Mouse (Mus musculus): ENCODE measurements around the gene Pdia6. TPM values are rescaled to one million over a fixed set of nuclear protein-coding genes. Genes with fewer than 3 reads are reported as not detected.

Gene Pdia6
- polyA plus RNA-seq, 1 experiment from 2014 or later = 534 TPM

DNA sequence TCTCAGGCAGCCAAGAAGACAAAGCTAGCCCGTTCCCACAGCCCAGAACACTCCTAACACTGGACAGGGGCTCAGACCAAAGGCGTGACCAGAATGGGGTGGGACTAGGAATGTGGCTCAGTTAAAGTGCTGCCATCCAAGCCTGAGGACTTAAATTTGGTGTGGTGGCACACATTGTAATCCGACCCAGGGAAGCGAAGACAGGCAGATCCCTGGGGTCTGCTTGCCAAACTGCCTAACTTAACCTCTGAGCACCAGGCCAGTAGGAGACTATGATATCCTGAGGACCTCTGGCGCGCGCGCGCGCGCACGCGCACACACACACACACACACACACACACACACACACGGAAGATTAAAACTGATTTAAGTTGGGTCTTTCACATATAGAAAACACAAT, 34.8 kb upstream of the Pdia6 start:
- ATAC-seq (ENCODE audit: low FRiP score, low TSS enrichment) = no peak
- Histone ChIP-seq H3K36me3 (ENCODE audit: control insufficient read depth, insufficient read depth, low read length) (no peaks in the 10 kb centered on the region), H3K4me3 (ENCODE audit: low read length) (no peak overlapping the region), H3K9ac (ENCODE audit: low read depth, low read length) (no peak overlapping the region), H3K4me2 (replicated peaks; ENCODE audit: low read depth, low read length) (no peak overlapping the region), H3K9me3 (ENCODE audit: control insufficient read depth, low read length) (no peaks in the 10 kb centered on the region), H3K4me1 (ENCODE audit: control insufficient read depth, insufficient read depth, low read length) (no peaks in the 10 kb centered on the region), H3K27ac (ENCODE audit: low read depth, low read length) (no peak overlapping the region), H3K27me3 (ENCODE audit: control insufficient read depth, insufficient read depth, low read length) (no peaks in the 10 kb centered on the region)
- 79% methylated on average over 14 of the region's 14 CpGs for WGBS

DNA sequence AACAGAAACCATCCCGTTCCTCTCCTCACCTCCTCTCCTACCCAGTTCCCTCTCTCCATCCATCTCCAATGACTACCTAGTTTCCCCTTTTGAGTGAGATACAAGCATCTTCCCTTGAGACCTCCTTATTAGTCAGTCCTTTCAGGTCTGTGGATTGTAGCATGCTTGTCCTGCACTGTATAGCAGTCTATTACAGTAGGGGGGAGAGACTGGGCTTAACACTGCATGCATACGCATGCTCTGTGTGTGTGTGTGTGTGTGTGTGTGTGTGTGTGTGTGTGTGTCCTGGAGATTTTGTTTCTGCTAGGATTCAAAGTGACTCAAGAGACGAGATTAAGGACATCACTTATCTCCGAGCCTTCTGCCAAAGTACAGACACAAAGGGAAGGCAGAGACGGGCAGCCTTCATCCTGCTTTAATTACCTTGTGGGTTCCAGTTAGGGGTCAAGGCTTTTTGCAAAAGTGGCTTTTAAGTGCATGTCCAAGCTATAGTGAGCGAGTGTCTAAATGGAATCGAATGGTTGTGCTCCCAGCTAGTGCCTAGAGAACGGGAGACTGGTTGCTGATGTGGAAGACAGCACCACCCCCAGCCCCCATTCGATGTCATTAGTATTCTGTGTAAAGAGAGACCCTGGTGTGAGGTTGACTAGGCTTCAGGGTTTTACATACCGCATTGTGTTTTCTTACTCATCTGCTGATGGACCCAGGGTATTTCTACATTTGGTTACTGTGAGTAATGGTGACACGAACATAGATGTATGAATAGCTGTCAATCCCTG, 30.6 kb upstream of the Pdia6 start:
- H3K36me3 ChIP-seq (ENCODE audit: control insufficient read depth, insufficient read depth, low read length) = no peaks in the 10 kb centered on the region
- no peak overlapping the region for H3K4me3 ChIP-seq (ENCODE audit: low read length)
- no peak overlapping the region for H3K4me2 ChIP-seq (replicated peaks; ENCODE audit: low read depth, low read length)
- no peaks in the 10 kb centered on the region for H3K27me3 ChIP-seq (ENCODE audit: control insufficient read depth, insufficient read depth, low read length)
- H3K9me3 ChIP-seq (ENCODE audit: control insufficient read depth, low read length) = no peaks in the 10 kb centered on the region
- 59% methylated on average over 11 of the region's 11 CpGs for whole genome bisulfite sequencing
- ATAC-seq (ENCODE audit: low FRiP score, low TSS enrichment) = no peak
- no peak overlapping the region for H3K27ac ChIP-seq (ENCODE audit: low read depth, low read length)
- H3K9ac ChIP-seq (ENCODE audit: low read depth, low read length) = no peak overlapping the region
- 0 out of 2 replicates have a peak, but pooled peaks cover 3% of the 10 kb centered on the region for H3K4me1 ChIP-seq (ENCODE audit: control insufficient read depth, insufficient read depth, low read length)

- Histone ChIP-seq H3K9ac (ENCODE audit: low read depth, low read length) (no peak overlapping the region), H3K27me3 (ENCODE audit: control insufficient read depth, insufficient read depth, low read length) (no peaks in the 10 kb centered on the region), H3K4me3 (ENCODE audit: low read length) (no peak overlapping the region), H3K27ac (ENCODE audit: low read depth, low read length) (no peak overlapping the region), H3K4me1 (ENCODE audit: control insufficient read depth, insufficient read depth, low read length) (0 out of 2 replicates have a peak, but pooled peaks cover 3% of the 10 kb centered on the region), H3K4me2 (replicated peaks; ENCODE audit: low read depth, low read length) (no peak overlapping the region), H3K9me3 (ENCODE audit: control insufficient read depth, low read length) (no peaks in the 10 kb centered on the region), H3K36me3 (ENCODE audit: control insufficient read depth, insufficient read depth, low read length) (no peaks in the 10 kb centered on the region)
- 39% methylated on average over 12 of the region's 12 CpGs for WGBS
- ATAC-seq (ENCODE audit: low FRiP score, low TSS enrichment) = 0 out of 2 replicates have a peak, but pooled peaks have one; percentile 39
Observed at GRCm38 (mm10) chr12:17238588-17239427, 27.5 kb upstream of the Pdia6 start.

- Histone ChIP-seq H3K4me1 (ENCODE audit: control insufficient read depth, insufficient read depth, low read length) (0 out of 2 replicates have a peak, but pooled peaks cover 3% of the 10 kb centered on the region), H3K27ac (ENCODE audit: low read depth, low read length) (no peak overlapping the region), H3K9ac (ENCODE audit: low read depth, low read length) (no peak overlapping the region), H3K4me3 (ENCODE audit: low read length) (no peak overlapping the region), H3K4me2 (replicated peaks; ENCODE audit: low read depth, low read length) (no peak overlapping the region), H3K27me3 (ENCODE audit: control insufficient read depth, insufficient read depth, low read length) (no peaks in the 10 kb centered on the region), H3K9me3 (ENCODE audit: control insufficient read depth, low read length) (no peaks in the 10 kb centered on the region), H3K36me3 (ENCODE audit: control insufficient read depth, insufficient read depth, low read length) (no peaks in the 10 kb centered on the region)
- no peak for ATAC-seq (ENCODE audit: low FRiP score, low TSS enrichment)
Observed at GRCm38 (mm10) chr12:17239428-17239688, 27.0 kb upstream of the Pdia6 start.

DNA sequence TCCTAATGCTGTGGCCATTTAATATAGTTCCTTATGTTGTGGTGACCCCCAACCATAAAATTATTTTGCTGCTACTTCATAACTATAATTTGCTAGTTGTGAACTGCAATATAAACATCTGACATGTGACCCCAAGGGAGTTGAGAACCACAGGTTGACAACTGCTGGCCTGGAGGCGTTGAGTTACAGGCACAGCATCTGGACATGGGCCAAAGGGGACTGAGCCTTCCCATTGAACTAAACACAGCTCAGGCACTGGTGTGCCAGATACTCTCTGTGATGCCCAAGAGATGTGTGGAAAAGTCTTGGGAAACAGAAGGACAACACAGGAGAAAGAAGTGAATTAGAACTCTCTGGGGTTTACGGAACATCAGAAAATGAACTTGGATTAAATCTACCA, 25.3 kb upstream of the Pdia6 start:
- Histone ChIP-seq H3K9ac (ENCODE audit: low read depth, low read length) (no peak overlapping the region), H3K27me3 (ENCODE audit: control insufficient read depth, insufficient read depth, low read length) (no peaks in the 10 kb centered on the region), H3K4me1 (ENCODE audit: control insufficient read depth, insufficient read depth, low read length) (0 out of 2 replicates have a peak, but pooled peaks cover 3% of the 10 kb centered on the region), H3K27ac (ENCODE audit: low read depth, low read length) (no peak overlapping the region), H3K36me3 (ENCODE audit: control insufficient read depth, insufficient read depth, low read length) (no peaks in the 10 kb centered on the region), H3K9me3 (ENCODE audit: control insufficient read depth, low read length) (no peaks in the 10 kb centered on the region), H3K4me2 (replicated peaks; ENCODE audit: low read depth, low read length) (no peak overlapping the region), H3K4me3 (ENCODE audit: low read length) (no peak overlapping the region)
- WGBS = 73% methylated on average over 2 of the region's 2 CpGs
- ATAC-seq (ENCODE audit: low FRiP score, low TSS enrichment) = no peak

GRCm38 (mm10) chr12:17241614-17242013, 24.7 kb upstream of the Pdia6 start:
- Histone ChIP-seq H3K36me3 (ENCODE audit: control insufficient read depth, insufficient read depth, low read length) (no peaks in the 10 kb centered on the region), H3K27me3 (ENCODE audit: control insufficient read depth, insufficient read depth, low read length) (no peaks in the 10 kb centered on the region), H3K4me2 (replicated peaks; ENCODE audit: low read depth, low read length) (no peak overlapping the region), H3K27ac (ENCODE audit: low read depth, low read length) (no peak overlapping the region), H3K4me1 (ENCODE audit: control insufficient read depth, insufficient read depth, low read length) (0 out of 2 replicates have a peak, but pooled peaks cover 3% of the 10 kb centered on the region), H3K9me3 (ENCODE audit: control insufficient read depth, low read length) (no peaks in the 10 kb centered on the region), H3K4me3 (ENCODE audit: low read length) (no peak overlapping the region), H3K9ac (ENCODE audit: low read depth, low read length) (no peak overlapping the region)
- 93% methylated on average over 9 of the region's 9 CpGs for WGBS
- no peak for ATAC-seq (ENCODE audit: low FRiP score, low TSS enrichment)

DNA sequence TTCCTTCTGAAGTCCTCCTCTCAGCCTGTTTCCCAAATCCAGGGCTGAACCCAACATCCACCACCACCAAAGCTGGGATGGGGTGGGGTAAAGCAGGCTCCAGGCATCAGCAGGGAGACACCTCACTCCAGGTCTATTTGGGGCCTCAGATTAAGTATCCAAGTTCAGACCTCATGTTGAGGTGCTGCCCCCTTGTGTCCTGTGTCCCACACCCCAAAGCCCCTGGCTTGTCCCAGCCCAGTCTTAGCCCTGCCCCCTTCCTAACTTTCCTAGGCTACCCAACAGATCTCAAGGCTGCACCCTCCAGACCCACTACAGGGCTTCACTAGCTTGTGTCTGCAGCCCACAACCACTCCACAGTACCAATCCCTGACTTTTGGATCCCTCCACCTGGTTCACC, 24.3 kb upstream of the Pdia6 start:
- H3K4me2 ChIP-seq (replicated peaks; ENCODE audit: low read depth, low read length) = no peak overlapping the region
- no peak overlapping the region for H3K4me3 ChIP-seq (ENCODE audit: low read length)
- no peak overlapping the region for H3K9ac ChIP-seq (ENCODE audit: low read depth, low read length)
- no peak overlapping the region for H3K27ac ChIP-seq (ENCODE audit: low read depth, low read length)
- no peaks in the 10 kb centered on the region for H3K27me3 ChIP-seq (ENCODE audit: control insufficient read depth, insufficient read depth, low read length)
- H3K4me1 ChIP-seq (ENCODE audit: control insufficient read depth, insufficient read depth, low read length) = 0 out of 2 replicates have a peak, but pooled peaks cover 3% of the 10 kb centered on the region
- H3K9me3 ChIP-seq (ENCODE audit: control insufficient read depth, low read length) = no peaks in the 10 kb centered on the region
- ATAC-seq (ENCODE audit: low FRiP score, low TSS enrichment) = no peak
- H3K36me3 ChIP-seq (ENCODE audit: control insufficient read depth, insufficient read depth, low read length) = no peaks in the 10 kb centered on the region

DNA sequence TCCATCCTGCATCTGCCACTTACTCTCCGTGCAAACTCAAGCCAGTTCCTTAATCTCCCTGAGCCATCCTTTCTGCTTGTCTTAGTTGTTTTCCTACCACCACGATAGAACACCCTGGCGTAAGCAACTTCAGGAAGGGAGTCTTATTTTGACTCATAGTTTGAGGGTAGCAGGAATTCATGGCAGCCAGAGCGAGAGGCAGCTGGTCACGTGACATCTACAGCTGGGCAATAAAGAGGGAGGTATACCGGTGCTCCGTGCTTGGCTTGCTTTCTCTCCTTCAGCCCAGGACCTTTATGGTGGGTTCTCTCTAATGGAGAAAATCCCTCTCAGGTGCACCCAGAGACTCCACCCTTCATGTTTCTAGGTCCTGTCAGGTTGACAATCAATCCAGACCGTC, 15.4 kb upstream of the Pdia6 start:
- no peak overlapping the region for H3K27ac ChIP-seq (ENCODE audit: low read depth, low read length)
- H3K4me3 ChIP-seq (ENCODE audit: low read length) = no peak overlapping the region
- ATAC-seq (ENCODE audit: low FRiP score, low TSS enrichment) = no peak
- no peaks in the 10 kb centered on the region for H3K27me3 ChIP-seq (ENCODE audit: control insufficient read depth, insufficient read depth, low read length)
- H3K9ac ChIP-seq (ENCODE audit: low read depth, low read length) = no peak overlapping the region
- H3K4me2 ChIP-seq (replicated peaks; ENCODE audit: low read depth, low read length) = no peak overlapping the region
- 60% methylated on average over 8 of the region's 8 CpGs for WGBS
- H3K36me3 ChIP-seq (ENCODE audit: control insufficient read depth, insufficient read depth, low read length) = no peaks in the 10 kb centered on the region
- H3K4me1 ChIP-seq (ENCODE audit: control insufficient read depth, insufficient read depth, low read length) = no peaks in the 10 kb centered on the region
- no peaks in the 10 kb centered on the region for H3K9me3 ChIP-seq (ENCODE audit: control insufficient read depth, low read length)

DNA sequence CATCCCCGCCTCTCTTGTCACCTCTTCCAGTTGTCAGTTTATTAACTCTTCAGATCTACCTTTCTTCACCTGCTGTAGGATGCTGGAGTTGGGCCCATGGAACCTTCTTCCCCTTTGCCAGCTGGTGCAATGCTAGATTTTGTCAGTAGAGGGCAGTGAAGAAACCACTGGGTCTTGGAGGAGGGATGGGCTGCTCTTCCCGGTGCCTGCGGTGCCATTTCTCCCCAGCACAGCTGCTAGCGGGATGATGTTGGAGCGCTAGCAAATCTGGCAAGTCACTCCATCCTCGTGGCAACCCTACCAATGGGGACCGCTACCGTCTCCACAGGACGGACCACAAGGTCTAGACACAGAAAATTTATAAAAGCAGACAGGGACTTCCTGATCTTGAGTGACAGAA, 13.3 kb upstream of the Pdia6 start:
- Histone ChIP-seq H3K9ac (ENCODE audit: low read depth, low read length) (no peak overlapping the region), H3K27me3 (ENCODE audit: control insufficient read depth, insufficient read depth, low read length) (no peaks in the 10 kb centered on the region), H3K9me3 (ENCODE audit: control insufficient read depth, low read length) (no peaks in the 10 kb centered on the region), H3K27ac (ENCODE audit: low read depth, low read length) (no peak overlapping the region), H3K4me1 (ENCODE audit: control insufficient read depth, insufficient read depth, low read length) (no peaks in the 10 kb centered on the region), H3K4me2 (replicated peaks; ENCODE audit: low read depth, low read length) (0 out of 2 replicates have a peak overlapping the region, but pooled peaks have one; percentile 8), H3K4me3 (ENCODE audit: low read length) (no peak overlapping the region), H3K36me3 (ENCODE audit: control insufficient read depth, insufficient read depth, low read length) (no peaks in the 10 kb centered on the region)
- WGBS = 4% methylated on average over 9 of the region's 9 CpGs
- ATAC-seq (ENCODE audit: low FRiP score, low TSS enrichment) = peak; percentile 33; the same call in 1 of the 2 replicates

All from kidney, embryonic 14.5 days (tissue).